Mouse (Mus musculus): ENCODE results near the gene Hnrnpa0. TPM values are rescaled to one million over a fixed set of nuclear protein-coding genes. Genes with fewer than 3 reads are reported as not detected.

Gene Hnrnpa0
- polyA plus RNA-seq, 1 experiment from 2014 or later, result 54.5 TPM

DNA sequence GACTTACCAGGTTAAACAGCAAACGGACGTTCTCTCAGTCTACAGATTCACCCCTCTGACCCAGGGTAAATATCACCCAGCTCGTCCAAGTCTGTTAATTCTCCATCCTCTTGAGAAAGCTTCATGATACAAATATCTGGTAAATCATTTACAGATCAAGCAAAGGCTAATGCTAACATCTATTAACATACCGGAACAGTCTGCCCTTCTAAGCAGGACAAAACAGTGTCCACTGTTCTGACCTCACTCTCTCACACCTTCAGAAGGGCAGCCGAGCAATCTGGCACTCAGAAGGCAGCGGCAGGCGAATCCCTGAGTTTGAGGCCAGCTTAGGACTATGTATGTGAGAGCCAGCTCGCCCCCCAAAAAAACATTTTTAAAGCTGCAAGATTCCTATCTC is 5.0 kb downstream of the Hnrnpa0 start:
- no peaks in the 10 kb centered on the region for H3K9me3 ChIP-seq (ENCODE audit: control insufficient read depth, low read length)
- H3K4me2 ChIP-seq (ENCODE audit: low read depth, severe bottlenecking), result no peak overlapping the region
- H3K27ac ChIP-seq (replicated peaks; ENCODE audit: low read depth, low read length), result no peak overlapping the region
- no peaks in the 10 kb centered on the region for H3K27me3 ChIP-seq (ENCODE audit: control insufficient read depth, insufficient read depth, low read length)
- H3K4me3 ChIP-seq (ENCODE audit: low read depth, low read length), result no peak overlapping the region
- peaks cover 3% of the 10 kb centered on the region; the same call in 1 of the 2 replicates for H3K36me3 ChIP-seq (ENCODE audit: control insufficient read depth, insufficient read depth, low read length)
- ATAC-seq (ENCODE audit: insufficient number of reproducible peaks, low FRiP score, low TSS enrichment, low read depth) (no peak), DNase-seq (ENCODE audit: low spot score) (no peak)
- 0 out of 2 replicates have a peak, but pooled peaks cover 2% of the 10 kb centered on the region for H3K4me1 ChIP-seq (ENCODE audit: control insufficient read depth, insufficient read depth, low read length)
- no peak overlapping the region for H3K9ac ChIP-seq (ENCODE audit: low read length)
- 77% methylated on average over 8 of the region's 8 CpGs for WGBS

DNA sequence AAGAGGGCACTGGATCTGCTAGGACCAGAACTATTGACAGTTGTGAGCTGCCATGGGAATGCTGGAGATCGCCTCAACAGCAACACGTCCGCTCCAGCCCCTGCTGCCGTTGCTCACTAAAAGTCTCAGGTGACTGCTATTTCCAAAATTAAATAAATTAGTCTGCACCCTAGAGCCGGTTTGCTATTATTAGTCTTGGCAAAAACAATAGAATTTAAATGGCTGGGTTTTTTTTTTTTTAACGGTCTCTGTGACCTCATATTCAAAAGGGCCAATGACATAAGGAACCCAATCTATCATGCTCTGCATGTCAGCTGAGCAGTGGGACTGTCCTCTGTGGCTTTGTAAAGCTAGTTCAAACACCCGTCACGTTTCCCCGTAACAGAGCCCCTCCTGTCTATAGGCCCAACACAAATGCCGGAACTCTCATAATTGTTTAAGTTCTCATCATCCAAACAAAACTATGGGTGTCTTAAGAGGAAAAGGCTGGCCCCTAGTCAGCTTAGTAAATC is 5.5 kb downstream of the Hnrnpa0 start:
- Histone ChIP-seq H3K9me3 (ENCODE audit: control insufficient read depth, low read length) (no peaks in the 10 kb centered on the region), H3K36me3 (ENCODE audit: control insufficient read depth, insufficient read depth, low read length) (peaks cover 3% of the 10 kb centered on the region; the same call in 1 of the 2 replicates), H3K27ac (replicated peaks; ENCODE audit: low read depth, low read length) (no peak overlapping the region), H3K4me3 (ENCODE audit: low read depth, low read length) (no peak overlapping the region), H3K4me1 (ENCODE audit: control insufficient read depth, insufficient read depth, low read length) (0 out of 2 replicates have a peak, but pooled peaks cover 2% of the 10 kb centered on the region), H3K9ac (ENCODE audit: low read length) (no peak overlapping the region), H3K4me2 (ENCODE audit: low read depth, severe bottlenecking) (no peak overlapping the region), H3K27me3 (ENCODE audit: control insufficient read depth, insufficient read depth, low read length) (no peaks in the 10 kb centered on the region)
- 78% methylated on average over 10 of the region's 10 CpGs for WGBS
- ATAC-seq (ENCODE audit: insufficient number of reproducible peaks, low FRiP score, low TSS enrichment, low read depth), result no peak
- no peak for DNase-seq (ENCODE audit: low spot score)

- Histone ChIP-seq H3K36me3 (ENCODE audit: control insufficient read depth, insufficient read depth, low read length) (no peaks in the 10 kb centered on the region), H3K27ac (replicated peaks; ENCODE audit: low read depth, low read length) (no peak overlapping the region), H3K4me2 (ENCODE audit: low read depth, severe bottlenecking) (no peak overlapping the region), H3K9me3 (ENCODE audit: control insufficient read depth, low read length) (no peaks in the 10 kb centered on the region), H3K9ac (ENCODE audit: low read length) (no peak overlapping the region), H3K4me3 (ENCODE audit: low read depth, low read length) (no peak overlapping the region), H3K4me1 (ENCODE audit: control insufficient read depth, insufficient read depth, low read length) (peaks cover 9% of the 10 kb centered on the region), H3K27me3 (ENCODE audit: control insufficient read depth, insufficient read depth, low read length) (no peaks in the 10 kb centered on the region)
- 67% methylated on average over 8 of the region's 8 CpGs for whole genome bisulfite sequencing
- ATAC-seq (ENCODE audit: insufficient number of reproducible peaks, low FRiP score, low TSS enrichment, low read depth), result no peak
- DNase-seq (ENCODE audit: low spot score), result peak; percentile 78
Observed at GRCm38 (mm10) chr13:58117318-58118017, 10.9 kb downstream of the Hnrnpa0 start.

GRCm38 (mm10) chr13:58116801-58117200 is 11.6 kb downstream of the Hnrnpa0 start:
- H3K9me3 ChIP-seq (ENCODE audit: control insufficient read depth, low read length), result no peaks in the 10 kb centered on the region
- no peak overlapping the region for H3K27ac ChIP-seq (replicated peaks; ENCODE audit: low read depth, low read length)
- no peaks in the 10 kb centered on the region for H3K36me3 ChIP-seq (ENCODE audit: control insufficient read depth, insufficient read depth, low read length)
- ATAC-seq (ENCODE audit: insufficient number of reproducible peaks, low FRiP score, low TSS enrichment, low read depth) (no peak), DNase-seq (ENCODE audit: low spot score) (no peak)
- no peak overlapping the region for H3K4me3 ChIP-seq (ENCODE audit: low read depth, low read length)
- peaks cover 14% of the 10 kb centered on the region for H3K4me1 ChIP-seq (ENCODE audit: control insufficient read depth, insufficient read depth, low read length)
- no peak overlapping the region for H3K9ac ChIP-seq (ENCODE audit: low read length)
- no peaks in the 10 kb centered on the region for H3K27me3 ChIP-seq (ENCODE audit: control insufficient read depth, insufficient read depth, low read length)
- WGBS, result 90% methylated on average over 2 of the region's 2 CpGs
- no peak overlapping the region for H3K4me2 ChIP-seq (ENCODE audit: low read depth, severe bottlenecking)

- no peak for DNase-seq (ENCODE audit: low spot score)
- no peak overlapping the region for H3K4me2 ChIP-seq (ENCODE audit: low read depth, severe bottlenecking)
Observed at GRCm38 (mm10) chr13:58115227-58115626, 13.1 kb downstream of the Hnrnpa0 start.

GRCm38 (mm10) chr13:58113061-58113900 is 15.1 kb downstream of the Hnrnpa0 start, which contains the start of gene Klhl3:
TSS of gene Klhl3 (minus strand) at chr13:58113592.
- DNase-seq (ENCODE audit: low spot score) (peak; percentile 85), ATAC-seq (ENCODE audit: insufficient number of reproducible peaks, low FRiP score, low TSS enrichment, low read depth) (peak; percentile 64)
- 2% methylated on average over 35 of the region's 35 CpGs for WGBS
- Histone ChIP-seq H3K4me1 (ENCODE audit: control insufficient read depth, insufficient read depth, low read length) (peaks cover 14% of the 10 kb centered on the region), H3K4me3 (ENCODE audit: low read depth, low read length) (peak within 1 kb of the TSS; percentile 42), H3K36me3 (ENCODE audit: control insufficient read depth, insufficient read depth, low read length) (no peaks in the 10 kb centered on the region), H3K4me2 (ENCODE audit: low read depth, severe bottlenecking) (peak within 1 kb of the TSS; percentile 81), H3K9me3 (ENCODE audit: control insufficient read depth, low read length) (no peaks in the 10 kb centered on the region), H3K27ac (replicated peaks; ENCODE audit: low read depth, low read length) (peak within 1 kb of the TSS; percentile 77), H3K9ac (ENCODE audit: low read length) (peak within 1 kb of the TSS; percentile 62), H3K27me3 (ENCODE audit: control insufficient read depth, insufficient read depth, low read length) (no peaks in the 10 kb centered on the region)

More at GRCm38 (mm10) chr13:58115227-58115626, 13.1 kb downstream of the Hnrnpa0 start:
- no peak for ATAC-seq (ENCODE audit: insufficient number of reproducible peaks, low FRiP score, low TSS enrichment, low read depth)
- no peak overlapping the region for H3K27ac ChIP-seq (replicated peaks; ENCODE audit: low read depth, low read length)
- H3K9me3 ChIP-seq (ENCODE audit: control insufficient read depth, low read length), result no peaks in the 10 kb centered on the region
- H3K36me3 ChIP-seq (ENCODE audit: control insufficient read depth, insufficient read depth, low read length), result no peaks in the 10 kb centered on the region
- H3K9ac ChIP-seq (ENCODE audit: low read length), result no peak overlapping the region
- H3K4me3 ChIP-seq (ENCODE audit: low read depth, low read length), result no peak overlapping the region
- peaks cover 14% of the 10 kb centered on the region for H3K4me1 ChIP-seq (ENCODE audit: control insufficient read depth, insufficient read depth, low read length)
- WGBS, result 33% methylated on average over 13 of the region's 13 CpGs
- H3K27me3 ChIP-seq (ENCODE audit: control insufficient read depth, insufficient read depth, low read length), result no peaks in the 10 kb centered on the region

- Histone ChIP-seq H3K4me3 (ENCODE audit: low read depth, low read length) (peak overlapping the region; percentile 42), H3K36me3 (ENCODE audit: control insufficient read depth, insufficient read depth, low read length) (no peaks in the 10 kb centered on the region), H3K9ac (ENCODE audit: low read length) (peak overlapping the region; percentile 62), H3K4me2 (ENCODE audit: low read depth, severe bottlenecking) (peak overlapping the region; percentile 81), H3K9me3 (ENCODE audit: control insufficient read depth, low read length) (no peaks in the 10 kb centered on the region), H3K27ac (replicated peaks; ENCODE audit: low read depth, low read length) (peak overlapping the region; percentile 77; the same call in 1 of the 2 replicates), H3K27me3 (ENCODE audit: control insufficient read depth, insufficient read depth, low read length) (no peaks in the 10 kb centered on the region), H3K4me1 (ENCODE audit: control insufficient read depth, insufficient read depth, low read length) (peaks cover 14% of the 10 kb centered on the region)
- WGBS, result 18% methylated on average over 11 of the region's 11 CpGs
- ATAC-seq (ENCODE audit: insufficient number of reproducible peaks, low FRiP score, low TSS enrichment, low read depth) (no peak), DNase-seq (ENCODE audit: low spot score) (no peak)
Observed at GRCm38 (mm10) chr13:58112601-58113041, 15.7 kb downstream of the Hnrnpa0 start.

DNA sequence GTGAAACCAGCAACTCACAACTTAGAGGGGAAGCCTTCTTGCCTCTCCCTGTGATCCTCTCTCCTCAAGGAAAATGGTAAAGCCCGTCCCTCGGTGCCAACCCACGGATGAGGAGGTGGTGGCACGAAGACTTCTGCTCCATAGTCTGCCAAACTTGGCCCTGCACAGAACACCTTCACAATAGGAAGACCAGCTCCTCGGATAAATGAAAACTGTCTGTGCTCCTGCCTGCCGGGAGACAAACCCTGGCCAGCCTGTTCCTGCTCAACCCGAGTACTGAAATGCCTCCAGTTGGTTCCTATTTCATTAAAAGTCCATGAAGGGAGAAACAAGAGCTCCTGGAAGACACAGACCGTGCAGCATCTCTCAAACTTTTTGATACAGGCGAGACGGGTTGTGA is 16.2 kb downstream of the Hnrnpa0 start:
- Histone ChIP-seq H3K9me3 (ENCODE audit: control insufficient read depth, low read length) (no peaks in the 10 kb centered on the region), H3K27ac (replicated peaks; ENCODE audit: low read depth, low read length) (no peak overlapping the region; the same call in 1 of the 2 replicates), H3K4me1 (ENCODE audit: control insufficient read depth, insufficient read depth, low read length) (peaks cover 14% of the 10 kb centered on the region), H3K36me3 (ENCODE audit: control insufficient read depth, insufficient read depth, low read length) (no peaks in the 10 kb centered on the region), H3K9ac (ENCODE audit: low read length) (peak overlapping the region; percentile 62), H3K4me3 (ENCODE audit: low read depth, low read length) (peak overlapping the region; percentile 42), H3K4me2 (ENCODE audit: low read depth, severe bottlenecking) (peak overlapping the region; percentile 81), H3K27me3 (ENCODE audit: control insufficient read depth, insufficient read depth, low read length) (no peaks in the 10 kb centered on the region)
- ATAC-seq (ENCODE audit: insufficient number of reproducible peaks, low FRiP score, low TSS enrichment, low read depth) (no peak), DNase-seq (ENCODE audit: low spot score) (no peak)
- WGBS, result 71% methylated on average over 10 of the region's 10 CpGs

All from limb, embryonic 11.5 days (tissue).